Mouse (Mus musculus) ovary, adult 10 weeks (tissue): ENCODE results near the gene 2010106E10Rik. TPM values are rescaled to one million over a fixed set of nuclear protein-coding genes. Genes with fewer than 3 reads are reported as not detected.

ENCODE experiments used
- polyA plus RNA-seq: library from polyadenylated mRNA; stranded (reverse); fragments of 350-450 nt; fragmentation: Illumina TruSeq; extraction: RNeasy Lipid Tissue Mini Kit (QIAGEN cat#74804); gene quantifications from one replicate; pipeline ENCODE4 v1.2.3, GENCODE M21; 2014

The 2010106E10Rik gene
- polyA plus RNA-seq, result not detected

GRCm38 (mm10) chrX:112494974-112495373 is at the start of gene 2010106E10Rik:
Gene 2010106E10Rik (plus strand): TSS chrX:112495274.

DNA sequence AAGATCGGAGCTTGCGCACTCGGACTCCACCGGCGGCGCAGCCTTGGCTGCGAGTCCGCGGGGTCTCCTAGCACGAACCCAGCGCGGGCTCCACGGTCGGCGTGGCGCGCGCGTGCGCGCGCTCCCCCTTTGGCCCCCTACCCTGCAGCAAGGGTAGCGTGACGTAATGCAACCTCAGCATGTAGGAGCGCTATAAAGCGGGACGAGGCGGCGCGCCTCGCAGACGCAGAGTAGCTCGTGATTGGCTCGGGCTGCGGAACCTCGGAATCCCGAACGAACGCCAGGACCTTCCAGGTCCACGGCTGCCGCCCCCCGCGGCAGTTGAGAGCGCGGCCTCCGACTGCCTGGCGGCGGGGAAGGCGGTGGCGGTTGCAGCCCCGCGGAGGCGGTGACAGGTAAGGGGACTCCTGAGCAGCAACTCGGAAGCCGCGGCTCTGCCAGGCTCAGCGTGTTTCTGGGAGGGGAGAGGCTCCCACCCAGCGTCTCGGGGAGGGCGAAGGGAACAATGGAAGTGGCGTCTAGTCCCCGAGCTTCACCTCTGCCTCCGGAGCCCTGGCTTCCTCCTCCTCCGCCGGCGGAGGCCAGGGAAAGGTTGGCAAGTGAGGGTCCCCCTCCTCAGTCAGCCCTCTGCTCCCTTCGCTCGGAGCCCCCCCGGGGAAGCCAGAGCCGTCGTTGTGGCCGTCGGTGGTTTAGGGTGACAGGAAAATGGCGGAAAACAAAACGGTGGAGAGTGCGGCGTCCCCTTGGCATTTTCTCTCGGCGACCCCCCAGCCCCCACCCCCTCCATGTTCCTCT is 105.6 kb downstream of the 2010106E10Rik start, which contains the start of gene Zfp711:
TSS of gene Zfp711 (plus strand) at position 16 of the 795 bp plus-strand sequence.

Other genes with a start within 250 kb of the 2010106E10Rik start
- gene Apool, start 183.9 kb upstream of the 2010106E10Rik start, polyA plus RNA-seq, result 121 TPM
- gene Satl1, start 88.5 kb upstream of the 2010106E10Rik start, polyA plus RNA-seq, result not detected
- 44.2 TPM for gene Zfp711, start 105.3 kb downstream of the 2010106E10Rik start, polyA plus RNA-seq
- gene Pof1b, start 203.4 kb downstream of the 2010106E10Rik start, polyA plus RNA-seq, result 2.4 TPM